Mouse (Mus musculus) heart, postnatal 0 days (tissue): ENCODE data around the gene Mthfd2.

ENCODE experiments used
- CTCF ChIP-seq: IDR thresholded peaks from 2 replicates; pipeline ENCODE4 v1.5.1; 2016; ENCODE audit warnings: antibody characterized with exemption, control low read depth, low read depth
- EP300 ChIP-seq: IDR thresholded peaks from 2 replicates; pipeline ENCODE4 v1.6.1; 2016; ENCODE audit warnings: antibody characterized with exemption, low read depth

DNA sequence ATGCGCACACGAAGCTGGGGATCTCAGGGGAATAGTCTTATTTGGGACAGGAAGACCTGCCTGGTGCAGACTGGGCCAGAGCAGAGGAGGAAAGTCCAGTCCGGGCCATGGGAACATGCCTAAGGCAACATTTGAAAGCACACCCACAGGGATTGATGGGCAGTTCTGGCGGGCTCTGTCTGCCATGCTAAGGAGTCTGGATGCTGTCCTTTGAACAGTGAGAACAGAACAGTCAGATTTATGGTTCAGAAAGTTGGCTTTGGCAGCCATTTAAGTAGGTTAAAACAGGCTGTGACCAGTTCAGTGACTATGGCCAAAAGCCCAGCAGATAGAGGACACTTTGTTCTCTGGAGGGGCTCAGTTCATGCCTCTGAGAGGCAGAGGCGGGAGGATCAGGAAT, 23.4 kb downstream of the Mthfd2 start:
- TF ChIP-seq CTCF (no peak), EP300 (no peak)
